Mouse (Mus musculus) ES-E14 (cell line): ENCODE results near the gene Rab36. TPM values are rescaled to one million over a fixed set of nuclear protein-coding genes. Genes with fewer than 3 reads are reported as not detected.

Source experiments
- DNase-seq: peaks from one replicate; pipeline ENCODE4 v3.0.0-alpha.2; 2013; ENCODE audit warnings: low read depth, low spot score
- H3K27ac ChIP-seq: 2 replicates; pipeline ENCODE4 v1.5.1; 2012; ENCODE audit warnings: low read depth, mild to moderate bottlenecking, low read length, moderate library complexity, mixed read lengths; ENCODE audit not compliant: poor library complexity, insufficient read depth, severe bottlenecking
- H3K36me3 ChIP-seq: 2 replicates; pipeline ENCODE4 v1.6.1; 2012; ENCODE audit warnings: mild to moderate bottlenecking, low read length, moderate library complexity, mixed read lengths; ENCODE audit not compliant: control insufficient read depth, poor library complexity, insufficient read depth, severe bottlenecking
- H3K4me1 ChIP-seq, 2 experiments: fragments of 150-350 bp in 1 of 2; sonication (generic) in 1 of 2; 2 replicates each; pipeline ENCODE4 v1.6.1; 2012; ENCODE audit warnings: low read length in 2 of 2, mild to moderate bottlenecking in 1 of 2, mixed read lengths in 1 of 2; ENCODE audit not compliant: control insufficient read depth in 2 of 2, insufficient read depth in 2 of 2, poor library complexity in 1 of 2
- H3K4me3 ChIP-seq, 2 experiments: fragments of 150-350 bp in 1 of 2; sonication (generic) in 1 of 2; 2 replicates each; pipeline ENCODE4 v1.5.1; 2012; ENCODE audit warnings: low read length in 2 of 2, low read depth in 1 of 2, mild to moderate bottlenecking in 1 of 2, mixed read lengths in 1 of 2; ENCODE audit not compliant: insufficient read depth in 1 of 2, poor library complexity in 1 of 2, severe bottlenecking in 1 of 2
- H3K9ac ChIP-seq: 2 replicates; pipeline ENCODE4 v1.6.1; 2012; ENCODE audit warnings: low read depth, mild to moderate bottlenecking, low read length, mixed read lengths; ENCODE audit not compliant: poor library complexity, insufficient read depth, severe bottlenecking
- H3K9me3 ChIP-seq: fragments of 150-350 bp; sonication (generic); 2 replicates; pipeline ENCODE4 v1.6.1; 2012; ENCODE audit warnings: low read depth, mild to moderate bottlenecking, low read length; ENCODE audit not compliant: control insufficient read depth, insufficient read depth
- CHD2 ChIP-seq: IDR thresholded peaks from 2 replicates; pipeline ENCODE4 v1.6.1; 2014; ENCODE audit warnings: mild to moderate bottlenecking, low read depth, low read length, inconsistent platforms
- HCFC1 ChIP-seq: IDR thresholded peaks from 2 replicates; pipeline ENCODE4 v1.6.1; 2012; ENCODE audit warnings: low read length, inconsistent platforms, borderline replicate concordance; ENCODE audit not compliant: insufficient read depth
- MAFK ChIP-seq: IDR thresholded peaks from 2 replicates; pipeline ENCODE4 v1.6.1; 2014; ENCODE audit warnings: mild to moderate bottlenecking, low read depth, low read length, inconsistent platforms; ENCODE audit not compliant: insufficient read depth
- ZC3H11A ChIP-seq: IDR thresholded peaks from 2 replicates; pipeline ENCODE4 v1.6.1; 2012; ENCODE audit warnings: low read depth, mild to moderate bottlenecking, inconsistent platforms, low read length, borderline replicate concordance
- ZNF384 ChIP-seq: IDR thresholded peaks from 2 replicates; pipeline ENCODE4 v1.6.1; 2012; ENCODE audit warnings: low read depth, low read length, inconsistent platforms
- in situ Hi-C, 2 experiments: fragments of 600-800 bp; cut with MboI; formaldehyde crosslinking; loops; one replicate each; pipeline ENCODE4 v1.15.1; 2025; ENCODE audit warnings: low sequenced_read_pairs in 2 of 2, inconsistent platforms in 1 of 2; ENCODE audit not compliant: unreplicated experiment in 2 of 2
- total RNA-seq: library from RNA; depleted of rRNA; stranded (reverse); fragments of 300-350 nt; gene quantifications from 2 replicates; pipeline ENCODE4 v1.2.3, GENCODE M21; 2012

Gene Rab36
- total RNA-seq, 1 experiment: 0.98 TPM

- TF ChIP-seq HCFC1 (no peak), ZNF384 (no peak), MAFK (no peak), CHD2 (no peak), ZC3H11A (no peak)
- Histone ChIP-seq H3K27ac (no peak overlapping the region), H3K4me1 (no peaks in the 10 kb centered on the region), H3K36me3 (no peaks in the 10 kb centered on the region), H3K9me3 (no peaks in the 10 kb centered on the region), H3K9ac (no peak overlapping the region), H3K4me3 (no peak overlapping the region)
- DNase-seq: no peak
- in situ Hi-C loops: loop anchor here in 1 of 2 experiments (10.0 kb wide), 1 partner anchor 103 kb away; no protein-coding TSS in a partner anchor
Measured at GRCm38 (mm10) chr10:75051364-75052074, 14.7 kb downstream of the Rab36 start.

- no peak for DNase-seq
- no peaks in the 10 kb centered on the region for H3K36me3 ChIP-seq
- H3K27ac ChIP-seq: no peak overlapping the region
- H3K9me3 ChIP-seq: no peaks in the 10 kb centered on the region
- in situ Hi-C loops: loop anchor here in 1 of 2 experiments (10.0 kb wide), 1 partner anchor 102 kb away; no protein-coding TSS in a partner anchor
- TF ChIP-seq ZC3H11A (no peak), MAFK (no peak)
- H3K9ac ChIP-seq: no peak overlapping the region
- H3K4me1 ChIP-seq: no peaks in the 10 kb centered on the region
- H3K4me3 ChIP-seq: no peak overlapping the region
Measured at GRCm38 (mm10) chr10:75052902-75053301, 16.0 kb downstream of the Rab36 start.

- no peaks in the 10 kb centered on the region for H3K36me3 ChIP-seq
- TF ChIP-seq ZNF384 (no peak), HCFC1 (no peak), MAFK (no peak), CHD2 (no peak)
- no peaks in the 10 kb centered on the region for H3K9me3 ChIP-seq
- no peak overlapping the region for H3K27ac ChIP-seq
- no peak overlapping the region for H3K4me3 ChIP-seq
- H3K9ac ChIP-seq: no peak overlapping the region
- no peak for DNase-seq
- no peaks in the 10 kb centered on the region for H3K4me1 ChIP-seq
- in situ Hi-C loops: loop anchor here in 1 of 2 experiments (10.0 kb wide), 1 partner anchor 101 kb away; no protein-coding TSS in a partner anchor
Measured at GRCm38 (mm10) chr10:75053655-75054054, 16.8 kb downstream of the Rab36 start.

- Histone ChIP-seq H3K9me3 (no peaks in the 10 kb centered on the region), H3K9ac (no peak overlapping the region), H3K36me3 (no peaks in the 10 kb centered on the region), H3K27ac (no peak overlapping the region), H3K4me1 (no peaks in the 10 kb centered on the region), H3K4me3 (no peak overlapping the region)
- no peak for TF ChIP-seq ZNF384
- no peak for TF ChIP-seq HCFC1
- TF ChIP-seq CHD2: no peak
- no peak for TF ChIP-seq ZC3H11A
- TF ChIP-seq MAFK: no peak
- no peak for DNase-seq
- in situ Hi-C loops: loop anchor here in 1 of 2 experiments (10.0 kb wide), 1 partner anchor 101 kb away; no protein-coding TSS in a partner anchor
Measured at GRCm38 (mm10) chr10:75054125-75054524, 17.3 kb downstream of the Rab36 start.
